Mouse (Mus musculus) adrenal gland, postnatal 25 days (tissue): Measurements from ENCODE around the gene Csl. TPM values are rescaled to one million over a fixed set of nuclear protein-coding genes. Genes with fewer than 3 reads are reported as not detected.

Source experiments
- DNase-seq: peaks from one replicate; pipeline ENCODE4 v3.0.0; 2021; ENCODE audit warnings: mixed read lengths
- long read RNA-seq: library from polyadenylated mRNA; stranded (forward); transcript quantifications from one replicate; pipeline ENCODE4 v2.0.0, GENCODE M21; 2021
- total RNA-seq: library from RNA; stranded (reverse); gene quantifications from 2 replicates; pipeline ENCODE4 v1.2.3, GENCODE M21; 2021

Csl gene
- total RNA-seq = 0.79 and 1.1 TPM in 2 replicates
- long read RNA-seq = 0 reads

- DNase-seq = no peak
Measured at GRCm38 (mm10) chr10:99759558-99759957, at the start of gene Csl. Gene Csl, minus strand, starts transcription at chr10:99759658.

- no peak for DNase-seq
Measured at GRCm38 (mm10) chr10:99789418-99789817, 30.0 kb upstream of the Csl start.

GRCm38 (mm10) chr10:99774228-99775120 is 15.0 kb upstream of the Csl start:
- DNase-seq = no peak

GRCm38 (mm10) chr10:99750146-99750545 is 9.3 kb downstream of the Csl start:
- DNase-seq = no peak

GRCm38 (mm10) chr10:99748668-99749260 is 10.7 kb downstream of the Csl start:
- DNase-seq = no peak

GRCm38 (mm10) chr10:99748009-99748408 is 11.4 kb downstream of the Csl start:
- no peak for DNase-seq

- no peak for DNase-seq
Measured at GRCm38 (mm10) chr10:99741609-99742280, 17.7 kb downstream of the Csl start.

- DNase-seq = no peak
Measured at GRCm38 (mm10) chr10:99713129-99713528, 46.3 kb downstream of the Csl start.

- DNase-seq = no peak
Measured at GRCm38 (mm10) chr10:99711567-99711966, 47.9 kb downstream of the Csl start.
